Mouse (Mus musculus): ENCODE results near the gene Eda.

DNA sequence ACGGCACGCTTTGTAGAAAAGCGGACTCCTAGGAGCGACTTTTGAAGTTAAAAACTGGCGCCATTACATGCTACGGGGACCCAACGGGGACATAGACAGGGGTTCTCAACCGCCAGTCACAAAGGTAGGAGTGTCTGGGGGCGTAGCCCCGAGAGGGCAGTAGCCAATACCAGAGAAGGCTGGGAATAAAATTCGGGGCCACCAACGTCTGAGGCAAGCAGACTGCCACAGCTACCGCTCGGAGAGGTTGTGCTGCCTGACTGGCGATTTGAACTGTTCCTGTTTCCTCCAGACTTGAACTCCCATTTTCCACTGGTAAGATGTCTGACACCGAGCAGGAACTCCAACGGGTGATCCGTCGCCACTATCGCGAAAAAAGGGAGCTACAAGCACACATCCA is 453.3 kb downstream of the Eda start, which contains the start of gene Otud6a:
- TF ChIP-seq CTCF (IDR thresholded peaks at IDR 0.05; ENCODE audit: low read depth, low read length), result no peak
- no peak for TF ChIP-seq POLR2A (IDR thresholded peaks at IDR 0.05; ENCODE audit: insufficient read depth, low read length)
